Mouse (Mus musculus): ENCODE measurements around the gene Tbx1. TPM values are rescaled to one million over a fixed set of nuclear protein-coding genes. Genes with fewer than 3 reads are reported as not detected.

Tbx1 gene
- total and polyA plus RNA-seq, 3 experiments = not detected

DNA sequence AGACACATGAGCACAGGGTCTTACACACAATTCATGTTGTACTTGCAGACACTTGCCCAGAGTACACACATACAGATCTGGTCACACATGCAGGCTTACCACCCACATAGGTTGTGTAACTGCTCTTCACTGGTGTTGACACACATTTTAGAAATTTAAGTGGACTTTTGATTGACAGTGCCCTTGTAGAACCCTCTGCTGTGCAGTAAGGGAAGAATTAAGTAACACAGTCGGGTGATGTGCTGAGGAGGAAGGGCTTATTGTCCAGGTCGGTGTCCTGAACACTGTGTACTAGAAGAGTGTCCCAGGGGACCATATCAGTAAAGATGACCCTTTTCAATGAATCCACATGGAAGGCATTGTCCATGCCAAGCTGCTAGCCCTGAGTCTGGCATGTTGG is 3.5 kb upstream of the Tbx1 start:
- no peaks in the 10 kb centered on the region for H3K4me1 ChIP-seq (ENCODE audit: control insufficient read depth in 1 of 2, insufficient read depth in 2 of 2, low read length in 2 of 2)
- H3K9ac ChIP-seq (ENCODE audit: control insufficient read depth, low read depth, low read length, poor library complexity, severe bottlenecking) = no peak overlapping the region
- H3K27me3 ChIP-seq (ENCODE audit: control insufficient read depth in 1 of 2, insufficient read depth in 2 of 2, low read length in 2 of 2) = peaks cover 1 to 2% of the 10 kb centered on the region in 2 experiments; a peak in 3 of 4 replicates
- H3K36me3 ChIP-seq (ENCODE audit: control insufficient read depth in 1 of 2, insufficient read depth in 2 of 2, low read length in 2 of 2) = no peaks in the 10 kb centered on the region
- no peaks in the 10 kb centered on the region for H3K79me2 ChIP-seq (ENCODE audit: control insufficient read depth, insufficient read depth, low read length, poor library complexity)
- TF ChIP-seq KAT2A (conservative IDR thresholded peaks at IDR 0.05; ENCODE audit: low read depth, low read length) (no peak), POLR2AphosphoS2 (IDR thresholded peaks at IDR 0.05; ENCODE audit: low read length) (no peak), ZC3H11A (IDR thresholded peaks at IDR 0.05; ENCODE audit: low read depth, low read length) (no peak), E2F4 (IDR thresholded peaks at IDR 0.05; ENCODE audit: borderline replicate concordance, low read depth, low read length) (no peak), MYC (IDR thresholded peaks at IDR 0.05; ENCODE audit: low read depth, low read length) (no peak), MEF2A (IDR thresholded peaks at IDR 0.05; ENCODE audit: extremely low read depth, insufficient replicate concordance, low read depth, low read length, poor library complexity, severe bottlenecking) (no peak), NELFE (IDR thresholded peaks at IDR 0.05; ENCODE audit: low read depth, low read length) (no peak), GATA1 (IDR thresholded peaks at IDR 0.05; ENCODE audit: low read depth, low read length) (no peak), MYB (IDR thresholded peaks at IDR 0.05; ENCODE audit: low read depth, low read length) (no peak), MAZ (IDR thresholded peaks at IDR 0.05; ENCODE audit: low read depth, low read length) (no peak), TAL1 (IDR thresholded peaks at IDR 0.05; ENCODE audit: low read length) (no peak), TCF12 (IDR thresholded peaks at IDR 0.05; ENCODE audit: low read depth, low read length) (no peak), SIN3A (IDR thresholded peaks at IDR 0.05; ENCODE audit: low read length) (no peak), CHD2 (IDR thresholded peaks at IDR 0.05; ENCODE audit: low read length) (no peak), ZMIZ1 (IDR thresholded peaks at IDR 0.05; ENCODE audit: low read depth, low read length) (no peak), CTCF (IDR thresholded peaks at IDR 0.05 in 2 of 3, conservative IDR thresholded peaks at IDR 0.05 in 1 of 3; ENCODE audit: control insufficient read depth in 1 of 3, insufficient read depth in 1 of 3, low read depth in 2 of 3, low read length in 3 of 3, poor library complexity in 1 of 3, severe bottlenecking in 1 of 3) (no peak), USF2 (IDR thresholded peaks at IDR 0.05; ENCODE audit: borderline replicate concordance in 1 of 2, insufficient read depth in 1 of 2, low read depth in 1 of 2, low read length in 2 of 2) (no peak), TBP (IDR thresholded peaks at IDR 0.05; ENCODE audit: low read depth, low read length) (no peak)
- H3K9me3 ChIP-seq (replicated peaks; ENCODE audit: insufficient read depth, low read length) = no peaks in the 10 kb centered on the region
- H3K27ac ChIP-seq (ENCODE audit: control insufficient read depth, low read depth, low read length) = no peak overlapping the region
- DNase-seq (ENCODE audit: low read depth, low spot score) = no peak
- no peak overlapping the region for H3K4me3 ChIP-seq (ENCODE audit: control insufficient read depth in 1 of 2, insufficient read depth in 1 of 2, low read depth in 2 of 2, low read length in 2 of 2)

DNA sequence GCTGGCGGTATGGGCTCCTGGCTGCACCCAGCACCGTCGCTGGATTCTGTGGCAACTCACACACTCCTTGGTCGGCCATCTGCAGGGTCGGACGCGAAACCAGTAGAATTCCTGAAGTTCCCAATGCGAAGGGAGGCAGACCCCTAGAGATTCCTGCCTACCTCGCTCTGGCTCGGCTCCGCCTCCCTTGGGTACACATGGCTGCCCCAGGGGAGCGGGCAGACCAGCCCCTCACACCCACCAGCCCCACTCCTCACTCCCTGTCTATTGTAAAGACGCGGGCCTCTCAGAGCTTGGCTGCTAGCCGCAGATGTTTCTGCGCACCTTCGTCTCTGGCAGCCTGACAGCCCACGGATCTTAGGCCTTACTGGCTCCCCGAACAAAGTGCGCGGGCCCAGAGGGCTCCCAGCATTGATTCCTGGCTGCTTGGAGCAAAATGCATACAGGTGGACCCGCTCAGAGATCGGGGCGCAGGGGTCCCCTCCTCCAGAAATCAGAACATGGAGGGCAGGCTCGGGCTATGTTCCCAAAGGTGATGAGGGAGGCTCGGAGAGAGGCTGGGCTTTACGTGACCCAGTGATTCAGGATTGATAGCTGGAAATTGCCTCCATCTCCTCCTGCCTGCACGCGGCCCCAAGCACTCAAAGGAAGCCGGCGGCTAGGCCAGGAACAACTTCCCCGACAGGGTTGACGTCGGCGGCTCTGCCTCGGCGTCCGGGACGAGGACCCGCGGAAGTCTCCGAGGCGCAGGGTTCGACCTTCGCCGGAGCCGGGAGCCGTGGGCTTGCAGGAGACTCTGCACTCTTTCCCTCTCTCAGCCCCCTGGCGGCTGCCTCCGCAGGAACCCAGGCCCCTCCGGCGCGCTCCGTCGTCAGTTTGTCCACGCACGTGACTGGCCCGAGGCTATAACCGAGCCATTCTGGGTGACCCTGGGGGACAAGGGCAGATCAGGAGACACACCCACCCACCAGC is 862 bp upstream of the Tbx1 start:
- no peak for TF ChIP-seq ZMIZ1 (IDR thresholded peaks at IDR 0.05; ENCODE audit: low read depth, low read length)
- no peak for TF ChIP-seq RCOR1 (IDR thresholded peaks at IDR 0.05; ENCODE audit: low read depth, low read length)
- no peak for TF ChIP-seq MEF2A (IDR thresholded peaks at IDR 0.05; ENCODE audit: extremely low read depth, insufficient replicate concordance, low read depth, low read length, poor library complexity, severe bottlenecking)
- TF ChIP-seq ETS1 (IDR thresholded peaks at IDR 0.05; ENCODE audit: low read depth, low read length) = no peak
- TF ChIP-seq USF2 (IDR thresholded peaks at IDR 0.05; ENCODE audit: borderline replicate concordance in 1 of 2, insufficient read depth in 1 of 2, low read depth in 1 of 2, low read length in 2 of 2) = no peak
- Histone ChIP-seq H3K9me3 (replicated peaks; ENCODE audit: insufficient read depth, low read length) (no peaks in the 10 kb centered on the region), H3K4me1 (ENCODE audit: control insufficient read depth in 1 of 2, insufficient read depth in 2 of 2, low read length in 2 of 2) (no peaks in the 10 kb centered on the region), H3K79me2 (ENCODE audit: control insufficient read depth, insufficient read depth, low read length, poor library complexity) (no peaks in the 10 kb centered on the region), H3K4me3 (ENCODE audit: control insufficient read depth in 1 of 2, insufficient read depth in 1 of 2, low read depth in 2 of 2, low read length in 2 of 2) (no peak overlapping the region), H3K9ac (ENCODE audit: control insufficient read depth, low read depth, low read length, poor library complexity, severe bottlenecking) (no peak overlapping the region), H3K27me3 (ENCODE audit: control insufficient read depth in 1 of 2, insufficient read depth in 2 of 2, low read length in 2 of 2) (peaks cover 0 to 1% of the 10 kb centered on the region in 2 experiments; a peak in 2 of 4 replicates), H3K36me3 (ENCODE audit: control insufficient read depth in 1 of 2, insufficient read depth in 2 of 2, low read length in 2 of 2) (no peaks in the 10 kb centered on the region), H3K27ac (ENCODE audit: control insufficient read depth, low read depth, low read length) (no peak overlapping the region)
- DNase-seq (ENCODE audit: low read depth, low spot score) = no peak
